Mouse (Mus musculus) right cerebral cortex, postnatal 10 days (tissue): Measurements from ENCODE around the gene Lrrc26.

Experiments used
- DNase-seq, 2 experiments: peaks; one replicate each; pipeline ENCODE4 v3.0.0; 2021; ENCODE audit warnings: low spot score in 2 of 2

Lrrc26 gene

GRCm38 (mm10) chr2:25293706-25294105, 4.0 kb downstream of the Lrrc26 start:
- peak in 1 of 2 experiments; percentile 59 for DNase-seq

GRCm38 (mm10) chr2:25297093-25297492, 7.4 kb downstream of the Lrrc26 start:
- no peak for DNase-seq

- DNase-seq = no peak
These were observed 8.3 kb downstream of the Lrrc26 start for GRCm38 (mm10) chr2:25298046-25298445.

- DNase-seq = no peak
These were observed 13.7 kb downstream of the Lrrc26 start for GRCm38 (mm10) chr2:25303452-25303851.

GRCm38 (mm10) chr2:25303931-25304656, 14.4 kb downstream of the Lrrc26 start:
- DNase-seq = peak in 1 of 2 experiments; percentile 72

- peak; percentile 63 to 78 for DNase-seq
These were observed 15.2 kb downstream of the Lrrc26 start for GRCm38 (mm10) chr2:25304657-25305541.

- no peak for DNase-seq
These were observed 16.1 kb downstream of the Lrrc26 start for GRCm38 (mm10) chr2:25305587-25306359.

GRCm38 (mm10) chr2:25310180-25310579, 20.5 kb downstream of the Lrrc26 start:
- no peak for DNase-seq

GRCm38 (mm10) chr2:25310969-25311368, 21.3 kb downstream of the Lrrc26 start:
- DNase-seq = no peak

- DNase-seq = no peak
These were observed 21.8 kb downstream of the Lrrc26 start for GRCm38 (mm10) chr2:25311491-25311891.

GRCm38 (mm10) chr2:25318119-25318966, 28.6 kb downstream of the Lrrc26 start:
- peak in 1 of 2 experiments; percentile 68 for DNase-seq

GRCm38 (mm10) chr2:25318971-25319773, 29.5 kb downstream of the Lrrc26 start, which contains the start of gene Grin1:
Grin1 (minus strand) TSS chr2:25319187.
- DNase-seq = peak; percentile 95 to 96

GRCm38 (mm10) chr2:25320084-25320483, 30.4 kb downstream of the Lrrc26 start:
- DNase-seq = peak; percentile 32 to 52

GRCm38 (mm10) chr2:25326036-25326435, 36.3 kb downstream of the Lrrc26 start:
- no peak for DNase-seq

- DNase-seq = peak; percentile 61
These were observed 38.7 kb downstream of the Lrrc26 start for GRCm38 (mm10) chr2:25328440-25328839.

GRCm38 (mm10) chr2:25331470-25331869, 41.8 kb downstream of the Lrrc26 start:
- no peak for DNase-seq

- peak; percentile 100 for DNase-seq
These were observed 42.8 kb downstream of the Lrrc26 start, which contains the start of gene Man1b1 for GRCm38 (mm10) chr2:25332286-25333160. Man1b1 (plus strand) TSS chr2:25332338.

GRCm38 (mm10) chr2:25333569-25333968, 43.9 kb downstream of the Lrrc26 start:
- no peak for DNase-seq

GRCm38 (mm10) chr2:25338303-25338702, 48.6 kb downstream of the Lrrc26 start:
- DNase-seq = no peak
